Mouse (Mus musculus): ENCODE data around the gene Rnf150.

Rnf150 gene

GRCm38 (mm10) chr8:82889062-82889720 lies 26.0 kb downstream of the Rnf150 start:
- no peak for DNase-seq (ENCODE audit: low read depth, low spot score)

GRCm38 (mm10) chr8:82895091-82895490 lies 31.9 kb downstream of the Rnf150 start:
- no peak for DNase-seq (ENCODE audit: low read depth, low spot score)

GRCm38 (mm10) chr8:82896796-82897195 lies 33.6 kb downstream of the Rnf150 start:
- no peak for DNase-seq (ENCODE audit: low read depth, low spot score)

- no peak for DNase-seq (ENCODE audit: low read depth, low spot score)
Observed at GRCm38 (mm10) chr8:82897628-82898458, 34.7 kb downstream of the Rnf150 start.

GRCm38 (mm10) chr8:82898459-82898841 lies 35.3 kb downstream of the Rnf150 start:
- DNase-seq (ENCODE audit: low read depth, low spot score): no peak

GRCm38 (mm10) chr8:82900958-82901357 lies 37.8 kb downstream of the Rnf150 start:
- no peak for DNase-seq (ENCODE audit: low read depth, low spot score)

GRCm38 (mm10) chr8:82901549-82902138 lies 38.5 kb downstream of the Rnf150 start:
- DNase-seq (ENCODE audit: low read depth, low spot score): no peak

- DNase-seq (ENCODE audit: low read depth, low spot score): peak; percentile 37
Observed at GRCm38 (mm10) chr8:82903497-82903896, 40.3 kb downstream of the Rnf150 start.

- DNase-seq (ENCODE audit: low read depth, low spot score): no peak
Observed at GRCm38 (mm10) chr8:82907271-82907670, 44.1 kb downstream of the Rnf150 start.

GRCm38 (mm10) chr8:82911436-82911835 lies 48.3 kb downstream of the Rnf150 start:
- DNase-seq (ENCODE audit: low read depth, low spot score): no peak

- no peak for DNase-seq (ENCODE audit: low read depth, low spot score)
Observed at GRCm38 (mm10) chr8:82912282-82912681, 49.1 kb downstream of the Rnf150 start.

GRCm38 (mm10) chr8:82914543-82914942 lies 51.4 kb downstream of the Rnf150 start:
- no peak for DNase-seq (ENCODE audit: low read depth, low spot score)

GRCm38 (mm10) chr8:82916851-82917539 lies 53.8 kb downstream of the Rnf150 start:
- no peak for DNase-seq (ENCODE audit: low read depth, low spot score)

GRCm38 (mm10) chr8:82917540-82918316 lies 54.6 kb downstream of the Rnf150 start:
- DNase-seq (ENCODE audit: low read depth, low spot score): no peak

- no peak for DNase-seq (ENCODE audit: low read depth, low spot score)
Observed at GRCm38 (mm10) chr8:82919676-82920075, 56.5 kb downstream of the Rnf150 start.

- DNase-seq (ENCODE audit: low read depth, low spot score): no peak
Observed at GRCm38 (mm10) chr8:82920124-82920523, 57.0 kb downstream of the Rnf150 start.

GRCm38 (mm10) chr8:82925286-82925685 lies 62.1 kb downstream of the Rnf150 start:
- DNase-seq (ENCODE audit: low read depth, low spot score): peak; percentile 62

GRCm38 (mm10) chr8:82926518-82926917 lies 63.4 kb downstream of the Rnf150 start:
- DNase-seq (ENCODE audit: low read depth, low spot score): no peak

- no peak for DNase-seq (ENCODE audit: low read depth, low spot score)
Observed at GRCm38 (mm10) chr8:82931554-82931953, 68.4 kb downstream of the Rnf150 start.

- no peak for DNase-seq (ENCODE audit: low read depth, low spot score)
Observed at GRCm38 (mm10) chr8:82936162-82936561, 73.0 kb downstream of the Rnf150 start.

GRCm38 (mm10) chr8:82936866-82937265 lies 73.7 kb downstream of the Rnf150 start:
- no peak for DNase-seq (ENCODE audit: low read depth, low spot score)

All from skeletal muscle tissue, adult 2 months (tissue).